Mouse (Mus musculus): ENCODE measurements around the gene Gns. TPM values are rescaled to one million over a fixed set of nuclear protein-coding genes. Genes with fewer than 3 reads are reported as not detected.
"Not testable (repeated sequence)": the region's sequence is repeated elsewhere in the genome, so short reads cannot be mapped to it uniquely, and the experiment has no call there.

Gns gene
- polyA plus RNA-seq, 1 experiment from 2014 or later: 41.4 TPM

DNA sequence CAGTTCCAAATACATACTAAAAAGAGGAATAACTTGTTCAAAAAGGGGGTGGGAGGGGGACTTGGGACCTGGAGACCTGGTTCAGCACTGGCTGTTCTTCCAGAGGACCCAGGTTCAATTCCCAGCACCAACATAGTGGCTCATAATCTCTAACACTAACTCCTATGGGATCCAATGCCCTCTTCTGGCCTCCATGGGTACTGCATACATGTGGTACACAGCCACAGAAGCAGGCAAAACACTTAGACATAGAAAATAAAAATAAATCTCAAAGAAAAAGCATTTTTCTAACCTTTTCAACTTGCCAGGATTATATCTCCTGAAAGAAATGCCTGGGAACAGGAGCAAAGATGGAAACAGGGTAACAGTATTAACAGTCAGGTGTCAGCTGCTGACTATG is 38.7 kb upstream of the Gns start:
- H3K4me1 ChIP-seq (ENCODE audit: insufficient read depth, low read depth, low read length): no peaks in the 10 kb centered on the region

DNA sequence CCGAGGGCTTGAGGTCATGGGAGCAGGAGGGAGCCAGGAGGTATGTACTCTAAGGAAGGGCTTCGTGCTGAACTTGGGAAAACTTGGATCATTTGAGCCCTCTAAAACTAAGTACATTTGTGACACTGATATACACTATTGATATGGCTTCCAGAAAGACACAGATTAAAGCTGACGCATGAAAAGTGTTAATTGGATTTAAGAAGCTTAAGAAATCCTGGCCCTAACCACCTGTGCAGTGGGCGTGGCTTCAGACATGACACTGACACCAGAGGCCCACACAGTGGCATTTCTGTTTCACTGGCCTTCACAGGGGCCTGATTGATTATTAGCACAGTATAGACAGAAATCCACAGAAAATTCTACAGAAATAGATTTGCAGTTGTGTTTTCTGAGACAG is 35.3 kb upstream of the Gns start:
- H3K4me2 ChIP-seq (replicated peaks; ENCODE audit: low read depth, low read length): no peak overlapping the region
- no peak for ATAC-seq
- WGBS: 58% methylated on average over 4 of the region's 4 CpGs

More for the DNA sequence above, 38.7 kb upstream of the Gns start:
- no peak overlapping the region for H3K4me2 ChIP-seq (replicated peaks; ENCODE audit: low read depth, low read length)
- H3K27ac ChIP-seq (ENCODE audit: low read length): no peak overlapping the region
- no peak for DNase-seq (ENCODE audit: low spot score)
- no peaks in the 10 kb centered on the region for H3K36me3 ChIP-seq (ENCODE audit: insufficient read depth, low read length)
- no peak overlapping the region for H3K9ac ChIP-seq (replicated peaks; ENCODE audit: low read depth)
- TF ChIP-seq CTCF (IDR thresholded peaks at IDR 0.05): peak; percentile 46
- no peak for TF ChIP-seq EP300 (IDR thresholded peaks at IDR 0.05)
- no peaks in the 10 kb centered on the region for H3K27me3 ChIP-seq (replicated peaks; ENCODE audit: insufficient read depth, low read length)
- H3K4me3 ChIP-seq (ENCODE audit: low read depth, low read length): no peak overlapping the region
- ATAC-seq: no peak
- no peaks in the 10 kb centered on the region for H3K9me3 ChIP-seq (ENCODE audit: low read length)

DNA sequence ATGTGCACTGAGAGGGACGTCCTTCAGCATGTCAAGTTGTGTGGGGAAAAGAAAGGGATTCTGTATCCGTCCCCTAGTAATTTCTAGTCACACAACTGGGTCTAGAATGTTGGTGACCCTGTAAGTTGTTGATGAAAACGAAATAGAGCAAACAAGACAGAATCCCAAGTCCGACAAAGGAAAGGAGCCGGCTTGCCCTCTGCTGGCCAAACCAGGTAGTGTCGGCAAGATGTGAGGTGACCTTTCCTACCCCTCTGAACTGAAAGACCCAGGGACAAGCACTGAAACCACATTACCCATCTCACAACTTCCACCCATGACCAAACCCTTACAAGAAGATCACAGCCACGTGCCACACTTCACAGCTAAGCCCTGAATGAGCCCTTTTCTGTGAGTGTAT is 34.0 kb upstream of the Gns start:
- ATAC-seq (peak; percentile 46; the same call in 1 of the 2 replicates), DNase-seq (ENCODE audit: low spot score) (peak; percentile 65)
- Histone ChIP-seq H3K27ac (ENCODE audit: low read length) (no peak overlapping the region), H3K36me3 (ENCODE audit: insufficient read depth, low read length) (no peaks in the 10 kb centered on the region), H3K9me3 (ENCODE audit: low read length) (no peaks in the 10 kb centered on the region), H3K4me1 (ENCODE audit: insufficient read depth, low read depth, low read length) (no peaks in the 10 kb centered on the region), H3K27me3 (replicated peaks; ENCODE audit: insufficient read depth, low read length) (no peaks in the 10 kb centered on the region), H3K9ac (replicated peaks; ENCODE audit: low read depth) (no peak overlapping the region), H3K4me2 (replicated peaks; ENCODE audit: low read depth, low read length) (no peak overlapping the region), H3K4me3 (ENCODE audit: low read depth, low read length) (no peak overlapping the region)
- TF ChIP-seq CTCF (IDR thresholded peaks at IDR 0.05) (peak; percentile 91), EP300 (IDR thresholded peaks at IDR 0.05) (no peak)
- WGBS: 14% methylated on average over 7 of the region's 7 CpGs

More for the DNA sequence above, 35.3 kb upstream of the Gns start:
- DNase-seq (ENCODE audit: low spot score): no peak
- H3K4me3 ChIP-seq (ENCODE audit: low read depth, low read length): no peak overlapping the region
- H3K9me3 ChIP-seq (ENCODE audit: low read length): no peaks in the 10 kb centered on the region
- no peak for TF ChIP-seq CTCF (IDR thresholded peaks at IDR 0.05)
- no peak for TF ChIP-seq EP300 (IDR thresholded peaks at IDR 0.05)
- no peak overlapping the region for H3K9ac ChIP-seq (replicated peaks; ENCODE audit: low read depth)
- H3K27ac ChIP-seq (ENCODE audit: low read length): no peak overlapping the region
- no peaks in the 10 kb centered on the region for H3K4me1 ChIP-seq (ENCODE audit: insufficient read depth, low read depth, low read length)
- no peaks in the 10 kb centered on the region for H3K27me3 ChIP-seq (replicated peaks; ENCODE audit: insufficient read depth, low read length)
- no peaks in the 10 kb centered on the region for H3K36me3 ChIP-seq (ENCODE audit: insufficient read depth, low read length)

DNA sequence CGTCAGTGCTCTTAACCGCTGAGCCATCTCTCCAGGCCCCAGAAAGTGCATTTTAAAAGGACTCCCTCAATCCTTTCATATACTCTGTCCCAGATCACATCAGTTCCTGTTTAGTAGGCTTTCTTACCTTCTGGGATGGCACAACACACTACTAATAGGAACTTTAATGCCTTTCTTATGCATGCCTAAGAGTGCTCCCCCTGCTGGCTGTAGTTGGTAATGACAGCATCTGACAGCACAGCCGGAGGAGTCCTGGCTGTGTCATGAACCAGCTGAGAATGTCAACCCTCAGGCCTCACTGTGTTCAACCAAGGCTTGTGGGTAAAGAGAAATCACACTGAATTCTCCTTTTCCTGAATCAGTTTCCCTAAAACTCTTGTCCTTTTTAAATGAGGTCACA is 30.3 kb upstream of the Gns start:
- ATAC-seq: peak; percentile 16
- WGBS: 77% methylated on average over 3 of the region's 3 CpGs
- Histone ChIP-seq H3K27ac (ENCODE audit: low read length) (no peak overlapping the region), H3K4me1 (ENCODE audit: insufficient read depth, low read depth, low read length) (no peaks in the 10 kb centered on the region), H3K36me3 (ENCODE audit: insufficient read depth, low read length) (no peaks in the 10 kb centered on the region), H3K4me2 (replicated peaks; ENCODE audit: low read depth, low read length) (no peak overlapping the region), H3K27me3 (replicated peaks; ENCODE audit: insufficient read depth, low read length) (no peaks in the 10 kb centered on the region), H3K9ac (replicated peaks; ENCODE audit: low read depth) (no peak overlapping the region), H3K9me3 (ENCODE audit: low read length) (no peaks in the 10 kb centered on the region), H3K4me3 (ENCODE audit: low read depth, low read length) (no peak overlapping the region)
- no peak for TF ChIP-seq EP300 (IDR thresholded peaks at IDR 0.05)
- peak; percentile 93 for TF ChIP-seq CTCF (IDR thresholded peaks at IDR 0.05)
- peak; percentile 72 for DNase-seq (ENCODE audit: low spot score)

DNA sequence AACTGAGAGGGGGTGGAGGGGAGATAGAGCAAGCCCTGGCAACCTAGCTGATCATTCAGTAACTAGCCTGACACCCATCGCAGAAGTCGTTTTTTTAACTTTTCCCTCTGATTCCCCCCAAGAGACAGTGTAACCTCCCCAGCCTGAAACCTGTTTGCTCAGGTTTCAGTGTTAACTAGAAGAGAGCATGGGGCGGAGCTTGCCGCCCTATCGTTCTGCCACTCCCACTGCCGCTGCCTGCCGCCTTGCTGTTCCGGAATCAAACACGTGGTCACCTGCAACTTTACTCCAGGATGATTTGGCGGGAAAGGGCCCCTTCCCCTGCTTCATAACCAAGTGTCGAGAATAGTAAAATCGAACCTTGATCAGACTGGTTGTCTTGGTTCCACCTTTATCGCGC is 28.4 kb upstream of the Gns start:
- not testable (repeated sequence) for H3K27me3 ChIP-seq (replicated peaks; ENCODE audit: insufficient read depth, low read length); DNase-seq (ENCODE audit: low spot score); H3K9me3 ChIP-seq (ENCODE audit: low read length); H3K36me3 ChIP-seq (ENCODE audit: insufficient read depth, low read length); ATAC-seq; H3K4me2 ChIP-seq (replicated peaks; ENCODE audit: low read depth, low read length); H3K27ac ChIP-seq (ENCODE audit: low read length); H3K9ac ChIP-seq (replicated peaks; ENCODE audit: low read depth); H3K4me1 ChIP-seq (ENCODE audit: insufficient read depth, low read depth, low read length); H3K4me3 ChIP-seq (ENCODE audit: low read depth, low read length)
- 69% methylated on average over 14 of the region's 14 CpGs for WGBS

DNA sequence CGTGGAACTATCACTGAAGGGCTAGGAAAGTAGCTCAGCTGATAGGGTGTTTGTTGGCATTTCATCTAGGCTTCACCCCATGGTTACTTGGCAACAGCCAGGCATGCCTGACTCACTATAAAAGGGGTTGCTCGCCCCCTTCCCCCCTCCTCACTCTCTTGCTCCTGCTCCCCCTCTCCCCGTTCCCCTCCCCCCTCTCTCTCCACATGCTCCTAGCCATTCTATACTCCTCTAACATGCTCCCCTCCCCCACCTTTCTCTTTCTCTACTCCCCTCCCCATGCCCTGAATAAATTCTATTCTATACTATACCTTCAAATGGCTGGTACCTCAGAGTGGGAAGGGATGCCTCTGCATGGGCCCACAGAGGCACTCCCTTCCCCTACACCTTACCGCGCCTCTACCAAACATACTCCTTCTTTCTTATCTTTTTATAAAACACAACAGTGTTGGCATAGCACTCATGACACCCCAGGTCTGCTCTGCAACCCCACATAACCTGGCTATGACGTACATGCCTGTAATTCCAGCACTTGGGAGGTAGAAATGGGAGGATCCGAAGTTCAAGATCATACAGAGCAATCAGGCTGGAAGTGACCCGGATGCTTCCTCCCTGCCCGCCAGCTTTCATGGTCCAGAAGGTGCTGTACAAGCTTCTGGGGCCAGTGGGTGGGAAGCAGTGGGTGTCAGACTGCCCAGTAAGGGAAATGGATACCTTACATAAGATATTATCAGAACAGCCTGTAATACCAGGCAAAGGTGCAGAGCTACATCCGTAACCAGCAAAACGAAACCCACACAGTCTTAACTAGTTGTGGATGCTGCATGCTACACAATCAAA is 23.9 kb upstream of the Gns start:
- peak; percentile 44; the same call in 1 of the 2 replicates for ATAC-seq

More for the DNA sequence above, 23.9 kb upstream of the Gns start:
- Histone ChIP-seq H3K27me3 (replicated peaks; ENCODE audit: insufficient read depth, low read length) (no peaks in the 10 kb centered on the region), H3K27ac (ENCODE audit: low read length) (no peak overlapping the region), H3K9me3 (ENCODE audit: low read length) (no peaks in the 10 kb centered on the region), H3K9ac (replicated peaks; ENCODE audit: low read depth) (no peak overlapping the region), H3K4me3 (ENCODE audit: low read depth, low read length) (no peak overlapping the region), H3K4me2 (replicated peaks; ENCODE audit: low read depth, low read length) (no peak overlapping the region), H3K4me1 (ENCODE audit: insufficient read depth, low read depth, low read length) (0 out of 2 replicates have a peak, but pooled peaks cover 3% of the 10 kb centered on the region), H3K36me3 (ENCODE audit: insufficient read depth, low read length) (no peaks in the 10 kb centered on the region)
- no peak for TF ChIP-seq CTCF (IDR thresholded peaks at IDR 0.05)
- TF ChIP-seq EP300 (IDR thresholded peaks at IDR 0.05): no peak
- no peak for DNase-seq (ENCODE audit: low spot score)
- WGBS: 66% methylated on average over 11 of the region's 11 CpGs

All from lung, postnatal 0 days (tissue).